Mouse (Mus musculus): ENCODE data around the gene Dsn1. TPM values are rescaled to one million over a fixed set of nuclear protein-coding genes. Genes with fewer than 3 reads are reported as not detected.

Gene Dsn1
- polyA plus RNA-seq, 1 experiment from 2014 or later, result 51.4 TPM

Other genes with a start within 250 kb of the Dsn1 start
- gene Myl9, start 231.7 kb downstream of the Dsn1 start, polyA plus RNA-seq (2014; fragmentation: Nextera tagmentation; extraction: Ambion mirVana), result 112 and 118 TPM in 2 replicates
- gene Tgif2, start 167.1 kb downstream of the Dsn1 start, polyA plus RNA-seq (2014; fragmentation: Nextera tagmentation; extraction: Ambion mirVana), result 81.2 and 88.6 TPM in 2 replicates
- 4.7 TPM in 2 replicates for gene 4930518I15Rik, start 149.2 kb downstream of the Dsn1 start, polyA plus RNA-seq (2014; fragmentation: Nextera tagmentation; extraction: Ambion mirVana)
- 196 and 205 TPM in 2 replicates for gene Rab5if, start 144.0 kb downstream of the Dsn1 start, polyA plus RNA-seq (2014; fragmentation: Nextera tagmentation; extraction: Ambion mirVana)
- gene Sla2, start 120.0 kb downstream of the Dsn1 start, polyA plus RNA-seq (2014; fragmentation: Nextera tagmentation; extraction: Ambion mirVana), result 0.36 and 0.56 TPM in 2 replicates
- 48.1 and 48.2 TPM in 2 replicates for gene Ndrg3, start 15.1 kb downstream of the Dsn1 start, polyA plus RNA-seq (2014; fragmentation: Nextera tagmentation; extraction: Ambion mirVana)
- 5.2 and 6.0 TPM in 2 replicates for gene Soga1, start 72.1 kb upstream of the Dsn1 start, polyA plus RNA-seq (2014; fragmentation: Nextera tagmentation; extraction: Ambion mirVana)
- not detected in 2 replicates for gene Tldc2, start 79.9 kb upstream of the Dsn1 start, polyA plus RNA-seq (2014; fragmentation: Nextera tagmentation; extraction: Ambion mirVana)
- gene Samhd1, start 128.1 kb upstream of the Dsn1 start, polyA plus RNA-seq (2014; fragmentation: Nextera tagmentation; extraction: Ambion mirVana), result 21.0 and 21.7 TPM in 2 replicates
- 42.5 and 45.5 TPM in 2 replicates for gene Rbl1, start 197.4 kb upstream of the Dsn1 start, polyA plus RNA-seq (2014; fragmentation: Nextera tagmentation; extraction: Ambion mirVana)

Data from midbrain, embryonic 11.5 days (tissue).